ENCODE assay signal across 18 mouse cellular contexts in the genomic region with DNA sequence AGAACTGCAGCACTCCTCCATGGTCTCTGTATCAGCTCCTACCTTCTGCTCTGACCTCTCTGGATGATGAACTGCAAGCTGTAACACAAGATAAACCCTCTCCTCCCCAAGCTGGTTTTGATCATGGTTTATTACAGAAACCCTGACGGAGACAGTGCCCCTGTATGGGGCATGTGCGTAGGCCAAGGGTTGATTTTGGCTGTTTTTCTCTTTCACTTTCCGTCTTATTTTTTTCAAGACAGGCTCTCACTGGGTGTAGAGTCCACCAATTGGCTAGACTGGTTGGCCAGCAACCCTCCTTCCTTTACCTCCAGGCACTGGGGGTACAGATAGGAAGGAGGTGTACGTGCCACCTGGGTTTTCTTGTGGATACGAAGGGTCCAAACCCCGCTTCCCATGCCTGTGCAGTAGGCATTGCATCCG. TPM values are rescaled to one million over a fixed set of nuclear protein-coding genes. Genes with fewer than 3 reads are reported as not detected.
DNase-seq lines count a peak whose midpoint lies in the region; ATAC-seq and TF ChIP-seq lines count a peak whose summit lies in the region.
"Had no signal": no experiment of that assay in that cellular context is flagged by ENCODE, and none has a peak within 500 bp of the region (broad histone marks: within the 10 kb centered on the region; RNA-seq: fewer than 3 reads in every experiment).

No protein-coding gene starts in this region.

- no peaks in the 10 kb centered on the region for H3K27me3 ChIP-seq in liver, embryonic 13.5 days
- no peaks in the 10 kb centered on the region for H3K27me3 ChIP-seq in cerebellum, adult 2 months (ENCODE audit: control insufficient read depth, insufficient read depth, low read length)
- H3K27me3 ChIP-seq: heart, embryonic 13.5 days; midbrain, embryonic 15.5 days; neural tube, embryonic 12.5 days had no signal

- H3K9ac ChIP-seq in liver, embryonic 13.5 days: peak overlapping the region; percentile 44
- H3K9ac ChIP-seq: heart, embryonic 13.5 days; midbrain, embryonic 15.5 days; neural tube, embryonic 12.5 days had no signal

- peak; percentile 16 for DNase-seq in spleen, adult 12 weeks (ENCODE audit: low spot score)
- no peak for DNase-seq in spleen, adult 18-20 months
- peak; percentile 74 for DNase-seq in c-Kit-positive CD71-positive TER-119-positive erythroid progenitor cells, embryonic 14.5 days (ENCODE audit: low spot score)
- peak; percentile 58 for DNase-seq in liver, embryonic 13.5 days
- DNase-seq in yolk sac, embryonic 10.5 days (ENCODE audit: low spot score): no peak
- DNase-seq in cerebellum, adult 2 months: no peak
- DNase-seq in left cerebral cortex, postnatal 25 days (ENCODE audit: low spot score in 2 of 2): no peak
- DNase-seq: adrenal gland, adult 8-10 months; cerebellum, postnatal 36 days; gastrocnemius, postnatal 25 days; lung, postnatal 36 days; thymus, postnatal 36 days had no signal

- H3K36me3 ChIP-seq in liver, embryonic 13.5 days: no peaks in the 10 kb centered on the region
- H3K36me3 ChIP-seq: forebrain, embryonic 10.5 days; heart, embryonic 13.5 days; midbrain, embryonic 15.5 days; neural tube, embryonic 12.5 days had no signal

- H3K4me3 ChIP-seq in liver, embryonic 13.5 days (replicated peaks): peak overlapping the region; percentile 7; the same call in 1 of the 2 replicates
- H3K4me3 ChIP-seq in cerebellum, adult 2 months (replicated peaks; ENCODE audit: insufficient read depth, low read depth, low read length): no peak overlapping the region
- H3K4me3 ChIP-seq: forebrain, embryonic 10.5 days; heart, embryonic 13.5 days; midbrain, embryonic 15.5 days; neural tube, embryonic 12.5 days had no signal

- no peak for TF ChIP-seq CTCF in cerebellum, adult 2 months (IDR thresholded peaks at IDR 0.05; ENCODE audit: borderline replicate concordance, insufficient read depth, low read depth, low read length)

- no peaks in the 10 kb centered on the region for H3K9me3 ChIP-seq in liver, embryonic 13.5 days (replicated peaks)
- H3K9me3 ChIP-seq: forebrain, embryonic 10.5 days; heart, embryonic 13.5 days; midbrain, embryonic 15.5 days; neural tube, embryonic 12.5 days had no signal

- ATAC-seq in liver, embryonic 13.5 days (ENCODE audit: low read depth): peak; percentile 96
- ATAC-seq: inflammation-experienced regulatory T-cells, adult 6 months had no signal

- intact Hi-C loops in left cerebral cortex, postnatal 25 days (cut with DNase I): no loop called here

- no peak for TF ChIP-seq POLR2A in cerebellum, adult 2 months (IDR thresholded peaks at IDR 0.05; ENCODE audit: borderline replicate concordance, insufficient read depth, low read length)

- H3K4me2 ChIP-seq in liver, embryonic 13.5 days: peak overlapping the region; percentile 47
- H3K4me2 ChIP-seq: heart, embryonic 13.5 days; midbrain, embryonic 15.5 days; neural tube, embryonic 12.5 days had no signal

- 53% methylated on average over 7 of the region's 7 CpGs for WGBS in liver, embryonic 13.5 days (ENCODE audit: insufficient replicate concordance)
- WGBS in cerebellum, adult 2 months: 88% methylated on average over 7 of the region's 7 CpGs

- H3K4me1 ChIP-seq in liver, embryonic 13.5 days (replicated peaks): peaks cover 23% of the 10 kb centered on the region
- H3K4me1 ChIP-seq in cerebellum, adult 2 months (ENCODE audit: control insufficient read depth, insufficient read depth, low read length): no peaks in the 10 kb centered on the region
- H3K4me1 ChIP-seq: midbrain, embryonic 15.5 days; neural tube, embryonic 12.5 days had no signal

- peak overlapping the region; percentile 81 for H3K27ac ChIP-seq in liver, embryonic 13.5 days
- H3K27ac ChIP-seq in cerebellum, adult 2 months (ENCODE audit: insufficient read depth, low read length): no peak overlapping the region
- H3K27ac ChIP-seq: forebrain, embryonic 10.5 days; heart, embryonic 13.5 days; kidney, postnatal 0 days; midbrain, embryonic 15.5 days; neural tube, embryonic 12.5 days had no signal

RNA-seq across cellular contexts. Expression of a gene that starts 7.4 kb away (rescaled TPM):
- polyA plus RNA-seq in liver, embryonic 13.5 days (2015; fragmentation: Nextera tagmentation; extraction: Ambion mirVana): 4.4 and 5.9 TPM in 2 replicates
- polyA plus RNA-seq in cerebellum, adult 2 months (2012; rRNA removed): 39.3 and 42.0 TPM in 2 replicates
- 10 to 100 TPM; 64.1 to 66.4 TPM for total RNA-seq in left cerebral cortex, postnatal 25 days (2021)

Comparison
In these comparisons a context has a peak if more than half of its experiments do, and no peak if none do; other contexts are left out.
1. DNase-seq: peak in spleen, adult 12 weeks (single experiment), c-Kit-positive CD71-positive TER-119-positive erythroid progenitor cells, embryonic 14.5 days (single experiment) and liver, embryonic 13.5 days (single experiment); none in spleen, adult 18-20 months (0 of 2), yolk sac, embryonic 10.5 days (single experiment), cerebellum, adult 2 months (0 of 2) and left cerebral cortex, postnatal 25 days (0 of 2).